Mouse (Mus musculus) macrophage (primary cell): ENCODE data around the gene Eras. TPM values are rescaled to one million over a fixed set of nuclear protein-coding genes. Genes with fewer than 3 reads are reported as not detected.
"Not testable (repeated sequence)": the region's sequence is repeated elsewhere in the genome, so short reads cannot be mapped to it uniquely, and the experiment has no call there.

Source experiments
- H3K27ac ChIP-seq: fragments of 350-480 bp; formaldehyde crosslinking; 2 replicates; pipeline ENCODE4 v1.9.0; 2021
- H3K36me3 ChIP-seq: fragments of 350-480 bp; formaldehyde crosslinking; 2 replicates; pipeline ENCODE4 v1.9.0; 2021; ENCODE audit errors: inconsistent target
- H3K4me3 ChIP-seq: fragments of 350-480 bp; formaldehyde crosslinking; 2 replicates; pipeline ENCODE4 v1.9.0; 2021; ENCODE audit errors: inconsistent target
- H3K79me2 ChIP-seq: fragments of 350-480 bp; formaldehyde crosslinking; 2 replicates; pipeline ENCODE4 v1.9.0; 2021; ENCODE audit errors: inconsistent target
- WGBS: methylation state at CpG from one replicate; pipeline ENCODE4 v1.1.7; 2026; ENCODE audit warnings: inconsistent platforms; ENCODE audit not compliant: missing documents; 5-methylcytosine and 5-hydroxymethylcytosine counted together
- polyA plus RNA-seq: library from polyadenylated mRNA; stranded (reverse); fragments of 250-400 nt; gene quantifications from 3 replicates; pipeline ENCODE4 v1.2.4, GENCODE M21; 2018; ENCODE audit warnings: inconsistent platforms

The Eras gene
- polyA plus RNA-seq, 1 experiment from 2014 or later = not detected

- WGBS = 54% methylated on average over 8 of the region's 11 CpGs
- Histone ChIP-seq H3K4me3 (no peak overlapping the region), H3K79me2 (no peaks in the 10 kb centered on the region), H3K36me3 (no peaks in the 10 kb centered on the region), H3K27ac (no peak overlapping the region)
Observed at GRCm38 (mm10) chrX:7936874-7937273, 8.5 kb upstream of the Eras start.

GRCm38 (mm10) chrX:7927116-7927515, 1.3 kb downstream of the Eras start:
- H3K79me2 ChIP-seq = no peaks in the 10 kb centered on the region
- WGBS = 26% methylated on average over 10 of the region's 10 CpGs

GRCm38 (mm10) chrX:7926266-7926665, 2.1 kb downstream of the Eras start:
- no peaks in the 10 kb centered on the region for H3K79me2 ChIP-seq
- H3K36me3 ChIP-seq = no peaks in the 10 kb centered on the region
- WGBS = 76% methylated on average over 6 of the region's 6 CpGs
- no peak overlapping the region for H3K27ac ChIP-seq
- no peak overlapping the region for H3K4me3 ChIP-seq

More at GRCm38 (mm10) chrX:7927116-7927515, 1.3 kb downstream of the Eras start:
- no peaks in the 10 kb centered on the region for H3K36me3 ChIP-seq
- no peak overlapping the region for H3K27ac ChIP-seq
- H3K4me3 ChIP-seq = no peak overlapping the region

- H3K79me2 ChIP-seq = no peaks in the 10 kb centered on the region
- H3K27ac ChIP-seq = no peak overlapping the region
- no peaks in the 10 kb centered on the region for H3K36me3 ChIP-seq
- WGBS = 26% methylated on average over 30 of the region's 48 CpGs
- H3K4me3 ChIP-seq = no peak overlapping the region
Observed at GRCm38 (mm10) chrX:7922032-7922431, 6.4 kb downstream of the Eras start.

GRCm38 (mm10) chrX:7919601-7920383, 8.6 kb downstream of the Eras start, which contains the start of gene Pcsk1n:
Pcsk1n (plus strand) TSS chrX:7919822.
- Histone ChIP-seq H3K27ac (no peak within 1 kb of the TSS), H3K4me3 (no peak within 1 kb of the TSS), H3K79me2 (no peaks in the 10 kb centered on the region), H3K36me3 (no peaks in the 10 kb centered on the region)
- WGBS = 27% methylated on average over 26 of the region's 40 CpGs

- 62% methylated on average over 6 of the region's 6 CpGs for WGBS
- not testable (repeated sequence) for H3K4me3 ChIP-seq
Observed at GRCm38 (mm10) chrX:7917960-7918359, 10.4 kb downstream of the Eras start.

GRCm38 (mm10) chrX:7915669-7916068, 12.7 kb downstream of the Eras start:
- not testable (repeated sequence) for H3K36me3 ChIP-seq, H3K27ac ChIP-seq, H3K79me2 ChIP-seq, H3K4me3 ChIP-seq
- 0% methylated on average over 2 of the region's 3 CpGs for WGBS

More at GRCm38 (mm10) chrX:7917960-7918359, 10.4 kb downstream of the Eras start:
- H3K36me3 ChIP-seq, H3K27ac ChIP-seq, H3K79me2 ChIP-seq: not testable (repeated sequence)

GRCm38 (mm10) chrX:7910473-7910872, 17.9 kb downstream of the Eras start:
- Histone ChIP-seq H3K27ac (no peak overlapping the region), H3K4me3 (no peak overlapping the region), H3K36me3 (no peaks in the 10 kb centered on the region), H3K79me2 (no peaks in the 10 kb centered on the region)
- WGBS = 74% methylated on average over 6 of the region's 6 CpGs

GRCm38 (mm10) chrX:7909242-7909641, 19.2 kb downstream of the Eras start, which contains the start of gene Gm10490:
Gm10490 (plus strand) TSS chrX:7909542.
- whole genome bisulfite sequencing = 90% methylated on average over 3 of the region's 4 CpGs
- not testable (repeated sequence) for H3K79me2 ChIP-seq, H3K36me3 ChIP-seq, H3K4me3 ChIP-seq, H3K27ac ChIP-seq

- 87% methylated on average over 4 of the region's 5 CpGs for WGBS
- Histone ChIP-seq H3K27ac (no peak within 1 kb of the TSS), H3K36me3 (no peaks in the 10 kb centered on the region), H3K79me2 (no peaks in the 10 kb centered on the region), H3K4me3 (no peak within 1 kb of the TSS)
Observed at GRCm38 (mm10) chrX:7907735-7908134, 20.7 kb downstream of the Eras start, which contains the start of gene Gm10491. Gm10491 (minus strand) TSS chrX:7907835.

- H3K79me2 ChIP-seq = no peaks in the 10 kb centered on the region; the same call in 1 of the 2 replicates
- no peak overlapping the region for H3K27ac ChIP-seq
- H3K36me3 ChIP-seq = no peaks in the 10 kb centered on the region
- H3K4me3 ChIP-seq = no peak overlapping the region
- 84% methylated on average over 5 of the region's 5 CpGs for WGBS
Observed at GRCm38 (mm10) chrX:7904441-7904840, 24.0 kb downstream of the Eras start.

- Histone ChIP-seq H3K36me3 (no peaks in the 10 kb centered on the region), H3K79me2 (peaks cover 11% of the 10 kb centered on the region; the same call in 1 of the 2 replicates), H3K4me3 (peak within 1 kb of the TSS; percentile 51), H3K27ac (peak within 1 kb of the TSS; percentile 74)
- 21% methylated on average over 51 of the region's 62 CpGs for WGBS
Observed at GRCm38 (mm10) chrX:7898880-7899874, 29.2 kb downstream of the Eras start, which contains the start of the genes Pqbp1 and Timm17b. Pqbp1 (minus strand) TSS chrX:7899269. Timm17b (plus strand) TSS chrX:7899357.

- Histone ChIP-seq H3K4me3 (peak overlapping the region; percentile 51), H3K27ac (peak overlapping the region; percentile 74), H3K79me2 (peaks cover 11% of the 10 kb centered on the region; the same call in 1 of the 2 replicates), H3K36me3 (no peaks in the 10 kb centered on the region)
- WGBS = 37% methylated on average over 13 of the region's 13 CpGs
Observed at GRCm38 (mm10) chrX:7898211-7898610, 30.2 kb downstream of the Eras start.

- Histone ChIP-seq H3K4me3 (peak within 1 kb of the TSS; percentile 59), H3K27ac (peak within 1 kb of the TSS; percentile 59), H3K79me2 (peaks cover 19% of the 10 kb centered on the region), H3K36me3 (no peaks in the 10 kb centered on the region)
- WGBS = 17% methylated on average over 49 of the region's 49 CpGs
Observed at GRCm38 (mm10) chrX:7883841-7884567, 44.4 kb downstream of the Eras start, which contains the start of gene Slc35a2. Slc35a2 (plus strand) TSS chrX:7884028.
